Mouse (Mus musculus): ENCODE measurements around the gene Rnls.

- no peak for TF ChIP-seq CTCF (IDR thresholded peaks at IDR 0.05; ENCODE audit: low read depth)
- TF ChIP-seq EP300 (IDR thresholded peaks at IDR 0.05; ENCODE audit: low read depth): no peak
Observed at GRCm38 (mm10) chr19:33224181-33225001, 167.7 kb downstream of the Rnls start.
